Mouse (Mus musculus): ENCODE data around the gene Acaa1a.

Acaa1a gene

DNA sequence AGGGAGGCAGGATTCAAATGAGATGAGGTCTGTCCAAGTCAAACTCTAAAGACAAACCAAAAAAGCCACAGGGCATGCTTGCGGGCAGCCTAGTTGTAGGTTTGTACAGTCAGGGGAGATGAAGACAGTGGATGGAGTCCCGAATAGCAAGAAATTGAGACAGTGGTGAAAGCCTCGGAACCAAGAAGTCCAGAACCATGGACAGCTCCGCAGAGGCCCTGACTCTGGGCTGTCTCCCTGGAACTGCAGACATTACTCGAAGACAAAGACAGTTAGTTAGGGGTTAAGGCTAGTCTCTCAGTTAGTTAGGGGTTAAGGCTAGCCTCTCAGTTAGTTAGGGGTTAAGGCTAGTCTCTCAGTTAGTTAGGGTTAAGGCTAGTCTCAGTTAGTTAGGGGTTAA lies 49.5 kb downstream of the Acaa1a start:
- DNase-seq (ENCODE audit: low spot score in 2 of 2), result no peak

GRCm38 (mm10) chr9:119390214-119390613 lies 50.7 kb downstream of the Acaa1a start:
- DNase-seq (ENCODE audit: low spot score in 2 of 2), result no peak

DNA sequence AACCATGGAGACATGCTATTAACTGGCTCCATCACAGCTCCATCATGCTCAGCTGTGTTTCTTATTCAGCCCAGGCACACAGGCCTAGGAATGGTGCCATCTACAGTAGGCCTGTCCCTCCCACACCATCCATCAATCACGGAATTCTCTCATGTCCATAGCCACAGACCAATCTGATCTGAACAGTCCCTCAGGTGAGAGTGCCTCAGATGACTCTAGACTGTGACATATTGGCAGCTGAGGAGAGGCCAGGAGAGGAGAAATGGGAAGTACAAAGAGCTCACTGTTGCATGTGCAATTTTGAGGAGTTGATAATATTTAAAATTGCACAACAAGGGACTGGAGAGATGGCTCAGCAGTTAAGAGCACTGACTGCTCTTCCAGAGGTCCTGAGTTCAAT lies 55.3 kb downstream of the Acaa1a start:
- no peak for DNase-seq (ENCODE audit: low spot score in 2 of 2)
